Mouse (Mus musculus) myocyte (in vitro differentiated cells): ENCODE data around the gene Trim54.

Source experiments
- CEBPB ChIP-seq: IDR thresholded peaks from 2 replicates; pipeline ENCODE4 v1.6.1; 2011; ENCODE audit warnings: mild to moderate bottlenecking, moderate library complexity; ENCODE audit not compliant: poor library complexity, insufficient read depth, severe bottlenecking
- E2F4 ChIP-seq: IDR thresholded peaks from one replicate; pipeline ENCODE4 v1.6.1; 2011; ENCODE audit warnings: mild to moderate bottlenecking, control low read depth, moderate library complexity; ENCODE audit not compliant: insufficient read depth
- MYOD1 ChIP-seq, 3 experiments: IDR thresholded peaks; one replicate each; pipeline ENCODE4 v1.6.1; 2011; ENCODE audit warnings: control low read depth in 2 of 3, low read depth in 2 of 3, mild to moderate bottlenecking in 2 of 3, moderate library complexity in 1 of 3; ENCODE audit not compliant: insufficient read length in 2 of 3, control insufficient read depth in 1 of 3
- MYOG ChIP-seq, 3 experiments: IDR thresholded peaks; one replicate each; pipeline ENCODE4 v1.6.1; 2011; ENCODE audit warnings: control low read depth in 2 of 3, low read depth in 2 of 3, mild to moderate bottlenecking in 2 of 3; ENCODE audit not compliant: insufficient read length in 2 of 3, control insufficient read depth in 1 of 3, insufficient read depth in 1 of 3
- POLR2A ChIP-seq: IDR thresholded peaks from one replicate; pipeline ENCODE4 v1.6.1; 2011; ENCODE audit warnings: low read depth, mild to moderate bottlenecking, control low read depth, moderate library complexity; ENCODE audit not compliant: insufficient read length
- POLR2AphosphoS2 ChIP-seq: IDR thresholded peaks from one replicate; pipeline ENCODE4 v1.6.1; 2011; ENCODE audit warnings: low read depth, control low read depth; ENCODE audit not compliant: insufficient read length
- REST ChIP-seq: IDR thresholded peaks from one replicate; pipeline ENCODE4 v1.6.1; 2011; ENCODE audit warnings: mild to moderate bottlenecking, control low read depth, moderate library complexity; ENCODE audit not compliant: insufficient read depth, insufficient read length
- TCF12 ChIP-seq: IDR thresholded peaks from one replicate; pipeline ENCODE4 v1.6.1; 2011; ENCODE audit warnings: mild to moderate bottlenecking, control low read depth; ENCODE audit not compliant: poor library complexity, insufficient read depth, severe bottlenecking
- USF1 ChIP-seq: IDR thresholded peaks from one replicate; pipeline ENCODE4 v1.6.1; 2011; ENCODE audit warnings: low read depth, mild to moderate bottlenecking, control low read depth, moderate library complexity

DNA sequence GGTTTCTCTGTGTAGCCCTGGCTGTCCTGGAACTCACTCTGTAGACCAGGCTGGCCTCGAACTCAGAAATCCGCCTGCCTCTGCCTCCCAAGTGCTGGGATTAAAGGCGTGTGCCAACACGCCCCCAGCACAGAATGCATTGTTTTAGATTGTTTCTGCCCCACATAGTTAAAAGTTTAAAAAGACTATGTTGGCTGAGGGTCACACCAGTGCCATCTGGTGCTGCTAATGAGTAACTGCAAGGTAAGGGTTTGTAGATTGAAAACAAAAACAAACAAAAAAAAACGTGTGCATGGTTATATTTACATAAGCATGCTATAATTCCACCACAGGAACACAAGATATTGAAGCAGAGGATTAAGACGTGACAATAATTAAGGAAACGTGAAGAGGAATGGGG, 5.7 kb upstream of the Trim54 start:
- no peak for TF ChIP-seq TCF12
- no peak for TF ChIP-seq POLR2A
- no peak for TF ChIP-seq REST
- TF ChIP-seq USF1: no peak
- no peak for TF ChIP-seq CEBPB
- TF ChIP-seq MYOD1 (IDR thresholded peaks at IDR 0.05; ENCODE audit: control insufficient read depth in 1 of 3, insufficient read length in 2 of 3, low read depth in 2 of 3): no peak
- no peak for TF ChIP-seq MYOG (IDR thresholded peaks at IDR 0.05; ENCODE audit: control insufficient read depth in 1 of 3, insufficient read depth in 1 of 3, insufficient read length in 2 of 3, low read depth in 2 of 3)
- TF ChIP-seq POLR2AphosphoS2: no peak
- TF ChIP-seq E2F4: no peak
